Mouse (Mus musculus) liver, adult 2 months (tissue): Measurements from ENCODE around the gene Ifi213.
"Not testable (repeated sequence)": the region's sequence is repeated elsewhere in the genome, so short reads cannot be mapped to it uniquely, and the experiment has no call there.

Experiments used
- CTCF ChIP-seq: fragments of 200-500 bp; IDR thresholded peaks from 2 replicates; pipeline ENCODE4 v1.5.1; 2011; ENCODE audit warnings: low read depth, low read length, control low read depth
- POLR2A ChIP-seq: fragments of 200-500 bp; IDR thresholded peaks from 2 replicates; pipeline ENCODE4 v1.6.1; 2011; ENCODE audit warnings: low read length, control low read depth; ENCODE audit not compliant: insufficient read depth; ENCODE audit errors: extremely low read depth

- TF ChIP-seq CTCF, POLR2A: not testable (repeated sequence)
Measured at GRCm38 (mm10) chr1:173589698-173590097, 9.4 kb downstream of the Ifi213 start.
